In genomic region chr11:120343519-120344309, GRCm38 (mm10) we compare ENCODE assay signal across 8 mouse cellular contexts. TPM values are rescaled to one million over a fixed set of nuclear protein-coding genes. Genes with fewer than 3 reads are reported as not detected.
DNase-seq lines count a peak whose midpoint lies in the region; ATAC-seq lines count a peak whose summit lies in the region.
"Had no signal": no experiment of that assay in that cellular context is flagged by ENCODE, and none has a peak within 500 bp of the region (broad histone marks: within the 10 kb centered on the region; RNA-seq: fewer than 3 reads in every experiment).

No protein-coding gene starts in this region.

- peaks cover 28% of the 10 kb centered on the region for H3K36me3 ChIP-seq in megakaryocyte, embryonic 14.5 days (replicated peaks; ENCODE audit: low read length)
- H3K36me3 ChIP-seq in embryonic facial prominence, embryonic 13.5 days = peaks cover 16% of the 10 kb centered on the region
- H3K36me3 ChIP-seq in intestine, embryonic 14.5 days (ENCODE audit: control insufficient read depth, insufficient read depth, low read length) = peaks cover 19% of the 10 kb centered on the region

- H3K27ac ChIP-seq in embryonic facial prominence, embryonic 13.5 days = 0 out of 2 replicates have a peak overlapping the region, but pooled peaks have one; percentile 1
- no peak overlapping the region; the same call in 1 of the 2 replicates for H3K27ac ChIP-seq in intestine, embryonic 14.5 days (ENCODE audit: low read depth)
- H3K27ac ChIP-seq: liver, embryonic 14.5 days had no signal

- H3K9ac ChIP-seq in embryonic facial prominence, embryonic 13.5 days = no peak overlapping the region
- H3K9ac ChIP-seq in intestine, embryonic 14.5 days (ENCODE audit: low read length) = no peak overlapping the region
- H3K9ac ChIP-seq: liver, embryonic 14.5 days had no signal

- H3K4me3 ChIP-seq in megakaryocyte, embryonic 14.5 days (replicated peaks) = peak overlapping the region; percentile 8
- no peak overlapping the region for H3K4me3 ChIP-seq in embryonic facial prominence, embryonic 13.5 days
- no peak overlapping the region for H3K4me3 ChIP-seq in intestine, embryonic 14.5 days (ENCODE audit: low read depth, low read length)

- H3K27me3 ChIP-seq in megakaryocyte, embryonic 14.5 days (replicated peaks) = no peaks in the 10 kb centered on the region
- H3K27me3 ChIP-seq in embryonic facial prominence, embryonic 13.5 days = no peaks in the 10 kb centered on the region
- H3K27me3 ChIP-seq in intestine, embryonic 14.5 days (replicated peaks; ENCODE audit: control insufficient read depth, insufficient read depth, low read length) = no peaks in the 10 kb centered on the region

- H3K4me1 ChIP-seq in megakaryocyte, embryonic 14.5 days = peaks cover 22% of the 10 kb centered on the region
- peaks cover 6% of the 10 kb centered on the region for H3K4me1 ChIP-seq in embryonic facial prominence, embryonic 13.5 days
- H3K4me1 ChIP-seq in intestine, embryonic 14.5 days (replicated peaks; ENCODE audit: control insufficient read depth, insufficient read depth, low read length) = no peaks in the 10 kb centered on the region

- DNase-seq in intestine, embryonic 14.5 days (ENCODE audit: low spot score) = peak; percentile 70
- DNase-seq in neural tube, embryonic 10.5 days (ENCODE audit: extremely low spot score, low spot score) = peak; percentile 43
- DNase-seq in ovary, postnatal 10 days (ENCODE audit: low spot score) = no peak
- no peak for DNase-seq in adrenal gland, adult 2 months

- no peak for ATAC-seq in megakaryocyte, adult 5-6 weeks (ENCODE audit: poor library complexity, severe bottlenecking)
- ATAC-seq in embryonic facial prominence, embryonic 13.5 days (ENCODE audit: insufficient number of reproducible peaks, insufficient read depth, low FRiP score, low TSS enrichment, low read depth) = no peak
- no peak; the same call in 1 of the 2 replicates for ATAC-seq in intestine, embryonic 14.5 days (replicated peaks; ENCODE audit: low FRiP score, low TSS enrichment, low read depth)

- peaks cover 7% of the 10 kb centered on the region; the same call in 1 of the 2 replicates for H3K9me3 ChIP-seq in megakaryocyte, embryonic 14.5 days
- H3K9me3 ChIP-seq in embryonic facial prominence, embryonic 13.5 days = no peaks in the 10 kb centered on the region
- H3K9me3 ChIP-seq in intestine, embryonic 14.5 days (ENCODE audit: control insufficient read depth, low read length) = no peaks in the 10 kb centered on the region

- H3K4me2 ChIP-seq in embryonic facial prominence, embryonic 13.5 days = no peak overlapping the region
- H3K4me2 ChIP-seq in intestine, embryonic 14.5 days (ENCODE audit: low read length) = no peak overlapping the region

- WGBS in embryonic facial prominence, embryonic 13.5 days = 76% methylated on average over 5 of the region's 5 CpGs
- WGBS in intestine, embryonic 14.5 days = 71% methylated on average over 5 of the region's 5 CpGs

RNA-seq across cellular contexts. Expression of gene Actg1, which starts 4.6 kb away (rescaled TPM):
- polyA plus RNA-seq in megakaryocyte, embryonic 14.5 days (2012; ENCODE audit: insufficient read depth, low replicate concordance) = 2,399 and 2,630 TPM in 2 replicates
- 4,212 and 4,544 TPM in 2 replicates for total RNA-seq in megakaryocyte, adult 5-6 weeks (2015)
- 2,305 and 2,430 TPM in 2 replicates for total RNA-seq in megakaryocyte, adult 5-6 weeks (2017)
- polyA plus RNA-seq in embryonic facial prominence, embryonic 13.5 days (2015; fragmentation: Nextera tagmentation; extraction: Ambion mirVana) = 2,524 and 2,741 TPM in 2 replicates
- polyA plus RNA-seq in intestine, embryonic 14.5 days (2014; fragmentation: Nextera tagmentation; extraction: Ambion mirVana) = 2,797 and 3,021 TPM in 2 replicates
- total RNA-seq in adrenal gland, adult 2 months (2021) = 1,000 to 10,000 TPM in 1 of 2 experiments, 100 to 1,000 TPM in 1; 913 to 1,618 TPM
- 531 and 632 TPM in 2 replicates for polyA plus RNA-seq in adrenal gland, adult 2 months (2012; rRNA removed)

RNA-seq across cellular contexts. Expression of gene Fscn2, which starts 17.6 kb away (rescaled TPM):
- polyA plus RNA-seq in megakaryocyte, embryonic 14.5 days (2012; ENCODE audit: insufficient read depth, low replicate concordance) = 1.7 and 3.0 TPM in 2 replicates
- total RNA-seq in megakaryocyte, adult 5-6 weeks (2015) = not detected in 2 replicates
- not detected in 2 replicates for total RNA-seq in megakaryocyte, adult 5-6 weeks (2017)
- 0.25 and 1.1 TPM in 2 replicates for polyA plus RNA-seq in embryonic facial prominence, embryonic 13.5 days (2015; fragmentation: Nextera tagmentation; extraction: Ambion mirVana)
- 0.12 and 0.65 TPM in 2 replicates for polyA plus RNA-seq in intestine, embryonic 14.5 days (2014; fragmentation: Nextera tagmentation; extraction: Ambion mirVana)
- under 1 TPM; 0.17 to 0.58 TPM for total RNA-seq in adrenal gland, adult 2 months (2021)
- 0.16 and 0.22 TPM in 2 replicates for polyA plus RNA-seq in adrenal gland, adult 2 months (2012; rRNA removed)
- polyA plus RNA-seq: liver, embryonic 14.5 days had no signal

RNA-seq across cellular contexts. Expression of gene Faap100, which starts 34.9 kb away (rescaled TPM):
- 12.4 and 19.3 TPM in 2 replicates for polyA plus RNA-seq in megakaryocyte, embryonic 14.5 days (2012; ENCODE audit: insufficient read depth, low replicate concordance)
- 5.9 and 6.9 TPM in 2 replicates for total RNA-seq in megakaryocyte, adult 5-6 weeks (2015)
- total RNA-seq in megakaryocyte, adult 5-6 weeks (2017) = 6.5 and 10.5 TPM in 2 replicates
- 38.6 and 43.7 TPM in 2 replicates for polyA plus RNA-seq in embryonic facial prominence, embryonic 13.5 days (2015; fragmentation: Nextera tagmentation; extraction: Ambion mirVana)
- polyA plus RNA-seq in intestine, embryonic 14.5 days (2014; fragmentation: Nextera tagmentation; extraction: Ambion mirVana) = 32.6 and 37.0 TPM in 2 replicates
- total RNA-seq in adrenal gland, adult 2 months (2021) = 10 to 100 TPM; 17.6 to 24.1 TPM
- 192 and 223 TPM in 2 replicates for polyA plus RNA-seq in adrenal gland, adult 2 months (2012; rRNA removed)

Comparison
In these comparisons a context has a peak if more than half of its experiments do, and no peak if none do; other contexts are left out.
1. DNase-seq: peak in intestine, embryonic 14.5 days (single experiment) and neural tube, embryonic 10.5 days (single experiment); none in ovary, postnatal 10 days (single experiment) and adrenal gland, adult 2 months (single experiment).